Mouse (Mus musculus) hindbrain, embryonic 16.5 days (tissue): ENCODE data around the gene Atg16l2. TPM values are rescaled to one million over a fixed set of nuclear protein-coding genes. Genes with fewer than 3 reads are reported as not detected.

Source experiments
- ATAC-seq: fragments of 200-750 bp; cut with Nextera tagmentation; 2 replicates; pipeline ENCODE4 v1.8.0; 2017; ENCODE audit warnings: moderate TSS enrichment, moderate library complexity
- H3K27ac ChIP-seq: fragments of 300-500 bp; sonication (generic); 2 replicates; pipeline ENCODE4 v1.5.1; 2014; ENCODE audit warnings: low read depth, mild to moderate bottlenecking, control low read depth, low read length, moderate library complexity
- H3K27me3 ChIP-seq: fragments of 300-500 bp; sonication (generic); replicated peaks from 2 replicates; pipeline ENCODE4 v1.6.1; 2014; ENCODE audit warnings: low read length; ENCODE audit not compliant: control insufficient read depth, insufficient read depth
- H3K36me3 ChIP-seq: fragments of 300-500 bp; sonication (generic); 2 replicates; pipeline ENCODE4 v1.6.1; 2014; ENCODE audit warnings: mild to moderate bottlenecking, low read length, moderate library complexity, mixed read lengths; ENCODE audit not compliant: control insufficient read depth, insufficient read depth
- H3K4me1 ChIP-seq: fragments of 300-500 bp; sonication (generic); 2 replicates; pipeline ENCODE4 v1.6.1; 2014; ENCODE audit warnings: low read depth, low read length; ENCODE audit not compliant: control insufficient read depth, insufficient read depth
- H3K4me2 ChIP-seq: fragments of 300-500 bp; sonication (generic); 2 replicates; pipeline ENCODE4 v1.6.1; 2014; ENCODE audit warnings: mild to moderate bottlenecking, low read length, control low read depth, moderate library complexity
- H3K4me3 ChIP-seq: fragments of 300-500 bp; sonication (generic); 2 replicates; pipeline ENCODE4 v1.5.1; 2014; ENCODE audit warnings: mild to moderate bottlenecking, low read length, control low read depth, moderate library complexity
- H3K9ac ChIP-seq: fragments of 300-500 bp; sonication (generic); 2 replicates; pipeline ENCODE4 v1.6.1; 2014; ENCODE audit warnings: low read depth, mild to moderate bottlenecking, control low read depth, low read length, moderate library complexity
- H3K9me3 ChIP-seq: fragments of 300-500 bp; sonication (generic); 2 replicates; pipeline ENCODE4 v1.6.1; 2014; ENCODE audit warnings: mild to moderate bottlenecking, low read length, moderate library complexity; ENCODE audit not compliant: control insufficient read depth
- WGBS: fragments of 180-500 bp; shearing (Covaris S2); extraction: QIAGEN DNeasy Blood & Tissue Kit; methylation state at CpG from one replicate; pipeline ENCODE4 v1.1.7; 2014; 5-methylcytosine and 5-hydroxymethylcytosine counted together
- polyA plus RNA-seq: library from polyadenylated mRNA; unstranded; fragments of >200 nt; fragmentation: Nextera tagmentation; extraction: Ambion mirVana; gene quantifications from 2 replicates; pipeline ENCODE4 v1.2.1, GENCODE M21; 2015

The Atg16l2 gene
- polyA plus RNA-seq, 1 experiment from 2014 or later: 34.0 TPM

DNA sequence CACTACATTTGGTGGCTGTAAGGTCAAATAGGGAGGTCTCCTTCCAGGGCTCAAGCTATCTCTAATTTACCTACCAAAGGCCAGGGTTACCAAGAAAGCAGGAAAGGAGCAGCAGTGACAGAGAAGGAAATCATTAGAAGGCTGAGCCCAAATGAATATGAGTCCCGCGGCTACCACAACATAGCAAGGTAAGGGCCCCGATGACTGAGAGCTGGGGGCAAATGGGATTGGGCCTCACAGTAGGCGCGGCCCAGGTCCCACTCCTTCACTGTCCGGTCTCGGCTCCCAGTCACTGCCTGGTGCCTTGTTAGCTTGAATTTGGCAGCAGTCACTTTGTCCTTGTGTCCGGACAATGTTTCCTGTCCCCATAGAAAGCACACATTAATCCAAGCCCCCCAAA is 10.4 kb downstream of the Atg16l2 start:
- ATAC-seq: no peak
- Histone ChIP-seq H3K27ac (no peak overlapping the region), H3K4me2 (no peak overlapping the region), H3K36me3 (peaks cover 10% of the 10 kb centered on the region), H3K9me3 (no peaks in the 10 kb centered on the region), H3K27me3 (no peaks in the 10 kb centered on the region), H3K4me3 (no peak overlapping the region), H3K9ac (no peak overlapping the region), H3K4me1 (peaks cover 4% of the 10 kb centered on the region; the same call in 1 of the 2 replicates)
- WGBS: 93% methylated on average over 8 of the region's 8 CpGs

DNA sequence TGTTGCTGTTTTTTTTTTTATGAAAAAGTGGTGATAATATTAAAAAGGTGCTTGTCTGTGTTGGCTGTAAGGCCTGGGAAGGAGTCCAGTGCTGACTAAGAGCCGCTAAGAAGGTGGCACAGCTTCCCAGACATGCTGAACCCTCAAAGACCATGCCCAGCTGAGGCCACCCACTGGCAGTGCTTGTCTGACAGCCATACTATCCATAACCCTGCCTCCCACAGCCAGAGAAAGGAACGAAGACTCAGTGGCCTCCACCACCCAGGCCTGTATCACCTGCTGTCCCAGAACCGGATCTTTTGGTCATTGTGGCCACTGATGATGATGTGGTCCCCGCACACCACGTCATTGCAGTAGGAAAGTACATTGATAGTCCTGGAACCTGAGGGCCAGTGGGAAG is 10.8 kb downstream of the Atg16l2 start:
- Histone ChIP-seq H3K4me1 (peaks cover 2% of the 10 kb centered on the region; the same call in 1 of the 2 replicates), H3K36me3 (peaks cover 10% of the 10 kb centered on the region), H3K4me2 (no peak overlapping the region), H3K27me3 (no peaks in the 10 kb centered on the region), H3K9me3 (no peaks in the 10 kb centered on the region), H3K9ac (no peak overlapping the region), H3K4me3 (no peak overlapping the region), H3K27ac (no peak overlapping the region)
- no peak for ATAC-seq
- 82% methylated on average over 5 of the region's 5 CpGs for WGBS

- H3K4me1 ChIP-seq: no peaks in the 10 kb centered on the region
- H3K9ac ChIP-seq: no peak overlapping the region
- H3K27ac ChIP-seq: no peak overlapping the region; the same call in 1 of the 2 replicates
- H3K4me2 ChIP-seq: no peak overlapping the region
- no peak overlapping the region for H3K4me3 ChIP-seq
- WGBS: 93% methylated on average over 10 of the region's 10 CpGs
- H3K9me3 ChIP-seq: no peaks in the 10 kb centered on the region
- H3K27me3 ChIP-seq: no peaks in the 10 kb centered on the region
- ATAC-seq: no peak
- peaks cover 13% of the 10 kb centered on the region for H3K36me3 ChIP-seq
Observed at GRCm38 (mm10) chr7:101290401-101290800, 11.7 kb downstream of the Atg16l2 start.

- H3K4me1 ChIP-seq: no peaks in the 10 kb centered on the region
- 36% methylated on average over 4 of the region's 4 CpGs for WGBS
- no peak overlapping the region for H3K27ac ChIP-seq
- no peaks in the 10 kb centered on the region for H3K27me3 ChIP-seq
- no peak overlapping the region for H3K4me3 ChIP-seq
- peaks cover 15% of the 10 kb centered on the region for H3K36me3 ChIP-seq
- H3K9ac ChIP-seq: no peak overlapping the region
- no peaks in the 10 kb centered on the region for H3K9me3 ChIP-seq
- no peak for ATAC-seq
- no peak overlapping the region for H3K4me2 ChIP-seq
Observed at GRCm38 (mm10) chr7:101288436-101288835, 13.6 kb downstream of the Atg16l2 start.

DNA sequence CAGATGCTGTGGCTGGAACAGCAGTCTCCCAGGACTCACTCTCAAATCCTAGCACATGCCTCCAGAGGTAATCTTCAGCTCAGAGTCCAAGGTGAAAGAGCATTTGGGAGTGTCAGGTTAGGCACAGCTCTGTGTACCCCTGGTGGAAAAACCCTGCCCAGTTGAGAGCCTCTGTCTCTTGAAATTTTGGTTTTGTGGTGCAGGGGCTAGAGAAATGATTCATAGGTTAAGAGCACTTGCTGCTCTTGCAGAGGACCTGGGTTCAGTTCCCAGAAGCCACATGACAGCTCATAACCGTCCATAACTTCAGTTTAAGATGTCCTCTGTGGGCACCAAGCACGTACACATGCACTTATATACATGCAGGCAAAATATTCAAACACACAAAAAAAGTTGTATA is 14.2 kb downstream of the Atg16l2 start:
- Histone ChIP-seq H3K4me3 (no peak overlapping the region), H3K27me3 (no peaks in the 10 kb centered on the region), H3K9me3 (no peaks in the 10 kb centered on the region), H3K36me3 (peaks cover 19% of the 10 kb centered on the region), H3K4me1 (no peaks in the 10 kb centered on the region), H3K9ac (no peak overlapping the region), H3K4me2 (no peak overlapping the region), H3K27ac (no peak overlapping the region)
- ATAC-seq: no peak
- WGBS: 90% methylated on average over 2 of the region's 2 CpGs

GRCm38 (mm10) chr7:101286891-101287290 is 15.2 kb downstream of the Atg16l2 start:
- Histone ChIP-seq H3K9me3 (no peaks in the 10 kb centered on the region), H3K4me2 (no peak overlapping the region), H3K9ac (no peak overlapping the region), H3K27ac (no peak overlapping the region), H3K36me3 (peaks cover 26% of the 10 kb centered on the region), H3K4me1 (no peaks in the 10 kb centered on the region), H3K4me3 (no peak overlapping the region), H3K27me3 (no peaks in the 10 kb centered on the region)
- WGBS: 85% methylated on average over 4 of the region's 4 CpGs
- no peak for ATAC-seq

DNA sequence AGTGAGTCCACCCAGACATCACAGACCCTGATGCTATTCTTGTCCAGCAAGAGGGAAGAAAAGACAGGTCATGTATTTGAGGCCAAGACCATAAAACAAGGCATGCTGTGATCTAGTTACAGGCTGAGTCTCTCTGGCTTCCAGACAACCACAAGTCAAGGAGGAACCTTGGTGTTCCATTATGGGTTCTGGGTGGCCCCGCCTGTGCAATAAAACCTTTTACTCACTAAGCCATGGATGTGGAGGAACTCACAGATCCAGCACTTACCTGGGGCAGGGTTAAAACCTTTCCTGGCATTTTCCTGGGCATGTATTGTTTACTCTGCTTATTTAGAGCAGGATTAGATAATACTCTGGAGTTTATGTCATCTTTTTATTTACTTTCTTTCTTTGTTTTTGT is 17.5 kb downstream of the Atg16l2 start:
- no peak for ATAC-seq
- WGBS: 100% methylated on average over 1 of the region's 1 CpGs
- no peak overlapping the region for H3K9ac ChIP-seq
- H3K4me2 ChIP-seq: no peak overlapping the region
- no peak overlapping the region for H3K27ac ChIP-seq
- no peaks in the 10 kb centered on the region for H3K4me1 ChIP-seq
- H3K4me3 ChIP-seq: no peak overlapping the region
- H3K9me3 ChIP-seq: no peaks in the 10 kb centered on the region
- peaks cover 30% of the 10 kb centered on the region for H3K36me3 ChIP-seq
- no peaks in the 10 kb centered on the region for H3K27me3 ChIP-seq

DNA sequence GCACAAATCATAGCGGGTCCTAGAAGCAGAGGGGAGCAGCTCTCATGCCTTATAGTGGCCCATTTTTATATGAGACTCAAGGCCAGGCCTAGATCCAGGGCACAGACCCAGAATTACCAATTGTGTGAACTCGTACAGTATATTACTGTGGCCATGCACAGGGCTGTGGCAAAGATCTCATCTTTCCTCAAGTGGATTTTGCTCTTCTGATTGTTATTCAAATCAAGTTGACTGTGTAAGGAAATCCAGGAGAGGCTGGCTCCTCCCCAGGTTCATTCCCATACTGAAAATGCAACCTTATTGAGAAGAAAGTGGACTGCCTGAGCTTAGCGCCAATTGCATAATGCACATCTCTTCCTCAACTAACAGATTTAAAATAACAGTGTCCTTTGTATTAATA is 19.3 kb downstream of the Atg16l2 start:
- H3K4me1 ChIP-seq: no peaks in the 10 kb centered on the region
- no peak overlapping the region for H3K9ac ChIP-seq
- no peak overlapping the region for H3K27ac ChIP-seq
- H3K4me2 ChIP-seq: no peak overlapping the region
- no peak for ATAC-seq
- 86% methylated on average over 3 of the region's 3 CpGs for WGBS
- H3K4me3 ChIP-seq: no peak overlapping the region
- H3K36me3 ChIP-seq: peaks cover 36% of the 10 kb centered on the region
- no peaks in the 10 kb centered on the region for H3K9me3 ChIP-seq
- H3K27me3 ChIP-seq: no peaks in the 10 kb centered on the region

DNA sequence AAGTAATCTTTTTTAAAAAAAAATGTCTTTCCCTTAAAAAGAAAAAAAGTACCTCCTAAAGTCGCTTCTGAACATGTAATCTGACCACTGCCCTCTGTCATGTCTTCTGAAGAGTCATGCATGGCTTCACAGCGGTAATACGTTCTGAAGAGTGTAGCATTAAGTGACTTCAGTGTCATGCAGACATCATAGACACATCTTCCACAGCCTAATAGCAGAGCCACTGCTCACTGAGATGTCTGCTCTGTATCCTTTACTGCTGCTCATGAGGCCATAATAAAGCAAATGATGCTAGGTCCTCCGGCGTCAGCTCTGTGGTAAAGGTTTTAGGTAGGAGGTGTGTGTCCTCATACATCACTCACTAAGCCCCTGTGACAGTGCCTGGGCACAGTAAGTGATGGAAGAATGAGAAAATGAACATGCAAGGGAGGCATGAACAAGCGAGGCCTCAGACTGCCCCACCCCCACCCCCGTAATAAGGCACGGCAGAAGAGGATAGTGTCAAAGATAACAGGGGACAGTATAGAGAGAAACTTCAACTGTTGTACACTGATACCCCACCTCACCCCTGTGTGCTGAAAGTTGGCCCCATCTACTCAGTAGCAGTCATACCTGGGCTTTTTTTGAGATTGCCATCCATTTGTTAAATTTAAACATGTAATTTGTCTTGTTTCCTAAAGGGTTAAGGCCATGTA is 29.4 kb downstream of the Atg16l2 start:
- no peaks in the 10 kb centered on the region for H3K27me3 ChIP-seq
- no peak overlapping the region for H3K9ac ChIP-seq
- no peak for ATAC-seq
- 87% methylated on average over 8 of the region's 8 CpGs for WGBS
- H3K4me3 ChIP-seq: no peak overlapping the region
- H3K27ac ChIP-seq: no peak overlapping the region
- H3K9me3 ChIP-seq: no peaks in the 10 kb centered on the region
- H3K4me1 ChIP-seq: no peaks in the 10 kb centered on the region
- no peak overlapping the region for H3K4me2 ChIP-seq
- H3K36me3 ChIP-seq: peaks cover 15% of the 10 kb centered on the region
